Mouse (Mus musculus): ENCODE results near the gene Rab31. TPM values are rescaled to one million over a fixed set of nuclear protein-coding genes. Genes with fewer than 3 reads are reported as not detected.
A peak's percentile ranks its signal among the peaks of the same experiment; 100 is the strongest.

Rab31 gene
- polyA plus RNA-seq, 1 experiment: 6.5 TPM

DNA sequence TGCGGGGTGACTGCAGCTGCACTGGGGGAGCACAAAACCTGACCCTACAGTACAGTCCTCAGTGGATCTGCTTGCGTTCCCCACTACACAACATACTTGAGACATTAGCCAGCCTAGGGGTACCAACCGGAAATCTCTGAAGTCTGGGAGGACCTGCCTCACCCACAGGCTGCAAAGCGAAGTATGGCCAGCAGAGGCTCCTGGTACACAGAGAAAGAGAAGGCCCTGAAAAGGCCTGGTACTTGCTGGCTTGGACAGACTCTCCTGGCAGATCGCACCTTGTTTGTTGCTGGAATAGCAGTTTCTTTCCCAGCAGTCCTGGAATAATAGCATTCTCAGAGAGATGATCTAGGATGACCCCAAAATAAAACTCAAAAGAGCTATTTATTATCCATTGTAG lies 66.3 kb downstream of the Rab31 start:
- no peaks in the 10 kb centered on the region for H3K36me3 ChIP-seq (ENCODE audit: control insufficient read depth, insufficient read depth, low read length)
- H3K27ac ChIP-seq (ENCODE audit: control insufficient read depth, insufficient read depth, low read length): no peak overlapping the region
- 54% methylated on average over 5 of the region's 5 CpGs for WGBS
- peak; percentile 68 for DNase-seq
- H3K4me1 ChIP-seq (replicated peaks; ENCODE audit: control insufficient read depth, insufficient read depth, low read length): peaks cover 9% of the 10 kb centered on the region; the same call in 1 of the 2 replicates
- H3K27me3 ChIP-seq (ENCODE audit: control insufficient read depth, insufficient read depth, low read length): no peaks in the 10 kb centered on the region
- TF ChIP-seq CTCF (IDR thresholded peaks at IDR 0.05; ENCODE audit: borderline replicate concordance, control insufficient read depth, extremely low read depth, insufficient read depth, low read length, poor library complexity) (peak; percentile 70; the same call in 1 of the 2 replicates), POLR2A (IDR thresholded peaks at IDR 0.05; ENCODE audit: control insufficient read depth, extremely low read depth, insufficient read depth, low read length, poor library complexity) (no peak)
- no peak overlapping the region for H3K4me3 ChIP-seq (ENCODE audit: control insufficient read depth, insufficient read depth, low read length)

DNA sequence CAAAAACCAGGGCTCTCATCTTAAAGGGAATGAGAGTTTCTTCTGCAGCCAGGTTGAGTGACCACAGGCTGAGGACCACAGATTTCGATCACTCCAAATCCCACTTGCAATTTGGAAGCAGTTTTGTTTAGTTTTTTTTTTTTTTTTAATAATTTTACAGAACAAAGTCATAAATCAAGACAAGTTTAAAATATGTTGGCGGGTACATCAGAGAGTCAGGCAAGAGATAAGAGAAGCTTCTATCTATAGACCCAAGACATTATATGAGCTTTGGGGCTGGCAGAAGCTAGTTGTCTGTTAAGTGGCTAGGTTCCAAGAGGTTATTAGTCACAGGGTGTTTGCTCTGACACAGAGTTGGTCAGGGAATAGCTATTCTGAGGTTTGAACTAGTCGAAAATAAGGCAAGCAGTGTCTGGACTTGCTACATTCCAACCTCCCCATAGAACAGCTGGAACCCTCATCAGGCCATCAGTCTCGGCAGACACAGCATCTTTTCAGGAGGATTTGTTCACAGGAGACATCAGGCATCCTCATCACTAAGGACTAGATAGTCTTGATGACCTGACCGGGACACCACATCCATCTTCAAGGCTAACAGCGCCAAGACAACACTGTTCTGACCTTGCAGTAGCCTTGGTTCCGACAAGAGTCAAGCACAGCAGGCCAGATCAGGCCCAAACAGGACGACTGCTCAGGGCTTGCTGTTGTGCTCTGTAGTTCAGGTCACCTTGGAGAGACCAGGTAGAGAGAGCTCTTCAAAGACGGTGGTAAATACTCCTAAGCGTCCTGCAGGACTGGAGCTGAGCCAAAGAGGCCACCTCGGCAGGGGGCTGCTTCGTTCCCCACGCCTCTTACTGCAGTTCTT lies 68.8 kb downstream of the Rab31 start:
- TF ChIP-seq POLR2A (IDR thresholded peaks at IDR 0.05; ENCODE audit: control insufficient read depth, extremely low read depth, insufficient read depth, low read length, poor library complexity): no peak
- TF ChIP-seq CTCF (IDR thresholded peaks at IDR 0.05; ENCODE audit: borderline replicate concordance, control insufficient read depth, extremely low read depth, insufficient read depth, low read length, poor library complexity): no peak
- H3K27ac ChIP-seq (ENCODE audit: control insufficient read depth, insufficient read depth, low read length): no peak overlapping the region
- WGBS: 93% methylated on average over 13 of the region's 13 CpGs

DNA sequence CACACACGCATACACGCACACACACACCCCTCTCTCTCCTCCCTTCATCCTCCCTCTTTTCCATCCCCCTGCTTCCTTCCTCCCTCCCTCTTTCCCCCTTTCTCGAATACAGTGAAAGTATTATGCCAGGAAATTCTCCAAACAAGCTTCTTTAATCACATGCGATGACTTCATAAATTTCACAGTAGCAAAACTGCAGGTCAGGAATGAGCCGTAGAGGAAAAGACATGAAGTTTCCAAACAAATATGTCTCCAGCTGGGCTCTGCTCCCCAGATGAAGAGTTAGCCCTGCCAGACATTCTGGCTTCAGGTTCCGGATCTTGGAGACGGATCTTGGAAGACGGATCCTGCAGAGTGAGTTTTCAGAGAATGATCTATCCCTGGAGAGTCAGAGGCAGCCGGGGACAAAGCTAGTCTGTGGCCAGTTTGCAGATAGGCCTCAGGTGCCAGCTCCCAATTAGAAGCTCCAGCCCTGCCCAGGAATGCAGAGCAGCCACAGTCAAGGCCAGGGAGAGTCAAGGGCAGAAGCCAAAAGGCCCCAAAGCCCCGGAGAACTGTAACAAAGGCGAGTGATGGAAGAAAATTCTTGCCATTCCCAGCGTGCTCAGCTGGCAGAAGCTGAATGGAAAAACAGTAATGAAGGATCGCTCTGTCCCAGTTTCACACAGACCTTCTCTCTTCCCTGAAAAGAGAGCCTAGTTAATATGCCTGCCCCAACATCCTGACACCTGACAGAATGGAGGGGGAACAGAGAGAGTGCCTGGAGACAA lies 70.6 kb downstream of the Rab31 start:
- H3K27me3 ChIP-seq (ENCODE audit: control insufficient read depth, insufficient read depth, low read length): no peaks in the 10 kb centered on the region
- no peak for TF ChIP-seq CTCF (IDR thresholded peaks at IDR 0.05; ENCODE audit: borderline replicate concordance, control insufficient read depth, extremely low read depth, insufficient read depth, low read length, poor library complexity)
- H3K27ac ChIP-seq (ENCODE audit: control insufficient read depth, insufficient read depth, low read length): no peak overlapping the region
- no peak overlapping the region for H3K4me3 ChIP-seq (ENCODE audit: control insufficient read depth, insufficient read depth, low read length)
- 0 out of 2 replicates have a peak, but pooled peaks cover 5% of the 10 kb centered on the region for H3K4me1 ChIP-seq (replicated peaks; ENCODE audit: control insufficient read depth, insufficient read depth, low read length)
- DNase-seq: no peak
- H3K36me3 ChIP-seq (ENCODE audit: control insufficient read depth, insufficient read depth, low read length): no peaks in the 10 kb centered on the region
- 92% methylated on average over 13 of the region's 13 CpGs for WGBS

More for the DNA sequence above, 68.8 kb downstream of the Rab31 start:
- no peak for DNase-seq
- H3K36me3 ChIP-seq (ENCODE audit: control insufficient read depth, insufficient read depth, low read length): no peaks in the 10 kb centered on the region
- peaks cover 8% of the 10 kb centered on the region; the same call in 1 of the 2 replicates for H3K4me1 ChIP-seq (replicated peaks; ENCODE audit: control insufficient read depth, insufficient read depth, low read length)
- H3K27me3 ChIP-seq (ENCODE audit: control insufficient read depth, insufficient read depth, low read length): no peaks in the 10 kb centered on the region
- H3K4me3 ChIP-seq (ENCODE audit: control insufficient read depth, insufficient read depth, low read length): no peak overlapping the region

DNA sequence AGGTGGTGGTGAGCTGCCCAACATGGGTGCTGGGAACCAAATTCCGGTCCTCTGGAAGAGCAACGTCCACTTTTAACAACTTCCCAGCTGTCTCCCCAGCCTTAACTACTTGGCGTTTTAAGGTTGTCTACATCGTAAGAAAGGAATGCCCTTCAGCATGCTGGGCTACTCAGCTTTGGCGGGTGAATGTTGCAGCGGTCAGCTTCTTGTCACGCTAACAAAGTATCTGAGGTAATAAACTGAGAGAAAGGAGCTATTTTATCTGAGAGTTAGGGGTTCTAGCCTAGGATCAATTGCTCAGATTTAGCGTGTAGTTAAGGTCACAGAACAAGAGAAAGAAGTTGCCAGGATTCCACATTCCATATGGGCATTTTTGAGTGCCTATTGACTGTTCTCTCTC lies 71.2 kb downstream of the Rab31 start:
- WGBS: 93% methylated on average over 8 of the region's 8 CpGs
- Histone ChIP-seq H3K36me3 (ENCODE audit: control insufficient read depth, insufficient read depth, low read length) (no peaks in the 10 kb centered on the region), H3K27ac (ENCODE audit: control insufficient read depth, insufficient read depth, low read length) (no peak overlapping the region), H3K4me1 (replicated peaks; ENCODE audit: control insufficient read depth, insufficient read depth, low read length) (0 out of 2 replicates have a peak, but pooled peaks cover 5% of the 10 kb centered on the region), H3K27me3 (ENCODE audit: control insufficient read depth, insufficient read depth, low read length) (no peaks in the 10 kb centered on the region), H3K4me3 (ENCODE audit: control insufficient read depth, insufficient read depth, low read length) (no peak overlapping the region)
- no peak for DNase-seq
- no peak for TF ChIP-seq CTCF (IDR thresholded peaks at IDR 0.05; ENCODE audit: borderline replicate concordance, control insufficient read depth, extremely low read depth, insufficient read depth, low read length, poor library complexity)
- no peak for TF ChIP-seq POLR2A (IDR thresholded peaks at IDR 0.05; ENCODE audit: control insufficient read depth, extremely low read depth, insufficient read depth, low read length, poor library complexity)

DNA sequence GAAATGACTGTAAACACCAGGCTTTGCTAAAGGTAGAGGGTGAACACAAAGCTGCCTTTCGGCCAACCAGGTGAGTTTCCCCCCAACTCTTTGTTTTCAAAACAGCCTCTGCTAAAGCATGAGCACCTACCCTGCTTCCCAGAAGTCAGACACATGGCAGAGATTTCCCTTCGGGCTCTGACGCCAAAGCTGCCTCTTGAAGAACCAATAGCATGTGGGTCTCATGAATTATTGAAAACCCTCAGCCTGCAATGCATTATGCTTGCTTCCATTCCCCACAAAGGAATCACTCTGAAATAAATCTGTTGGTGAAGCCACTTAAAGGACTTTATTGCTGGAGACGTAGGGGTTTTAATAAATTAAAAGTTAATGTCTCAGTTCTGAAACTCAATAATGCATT lies 72.5 kb downstream of the Rab31 start:
- H3K4me1 ChIP-seq (replicated peaks; ENCODE audit: control insufficient read depth, insufficient read depth, low read length): 0 out of 2 replicates have a peak, but pooled peaks cover 3% of the 10 kb centered on the region
- no peak overlapping the region for H3K27ac ChIP-seq (ENCODE audit: control insufficient read depth, insufficient read depth, low read length)
- DNase-seq: no peak
- WGBS: 96% methylated on average over 4 of the region's 4 CpGs
- TF ChIP-seq CTCF (IDR thresholded peaks at IDR 0.05; ENCODE audit: borderline replicate concordance, control insufficient read depth, extremely low read depth, insufficient read depth, low read length, poor library complexity) (no peak), POLR2A (IDR thresholded peaks at IDR 0.05; ENCODE audit: control insufficient read depth, extremely low read depth, insufficient read depth, low read length, poor library complexity) (no peak)
- H3K27me3 ChIP-seq (ENCODE audit: control insufficient read depth, insufficient read depth, low read length): no peaks in the 10 kb centered on the region
- H3K4me3 ChIP-seq (ENCODE audit: control insufficient read depth, insufficient read depth, low read length): no peak overlapping the region
- no peaks in the 10 kb centered on the region for H3K36me3 ChIP-seq (ENCODE audit: control insufficient read depth, insufficient read depth, low read length)

DNA sequence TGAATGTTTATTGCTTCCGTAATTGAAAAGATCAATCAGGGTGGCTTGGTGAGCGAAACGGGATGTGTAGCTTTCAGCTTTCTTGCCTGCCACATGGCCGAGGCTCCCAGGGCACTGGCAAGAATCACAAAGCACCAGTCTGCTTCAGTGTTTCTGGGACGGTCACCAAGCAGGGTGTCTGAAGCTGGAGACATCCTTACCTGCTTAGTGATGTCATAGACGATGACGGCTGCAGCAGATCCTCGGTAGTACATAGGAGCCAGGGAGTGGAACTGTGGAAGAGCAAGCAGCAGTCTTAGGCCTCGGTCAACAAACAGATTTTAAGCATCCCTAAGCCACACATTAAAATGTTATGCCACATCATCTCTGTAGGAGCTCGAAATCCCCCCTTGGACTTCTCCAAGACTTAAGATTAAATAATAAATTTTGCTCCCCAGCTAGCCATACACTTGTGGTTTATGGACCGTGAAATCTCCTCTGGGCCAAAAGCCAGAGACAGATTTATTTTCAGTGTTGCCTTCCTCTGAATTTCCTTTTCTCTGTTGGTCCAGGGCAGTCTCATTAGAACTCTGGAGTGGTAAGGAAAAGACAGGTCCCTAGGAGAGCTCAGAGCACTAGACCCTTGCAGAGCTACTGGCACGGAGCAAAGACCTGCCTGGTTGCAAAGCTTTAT lies 74.6 kb downstream of the Rab31 start:
- no peak overlapping the region for H3K4me3 ChIP-seq (ENCODE audit: control insufficient read depth, insufficient read depth, low read length)
- no peak overlapping the region for H3K27ac ChIP-seq (ENCODE audit: control insufficient read depth, insufficient read depth, low read length)
- no peaks in the 10 kb centered on the region for H3K36me3 ChIP-seq (ENCODE audit: control insufficient read depth, insufficient read depth, low read length)
- no peaks in the 10 kb centered on the region for H3K27me3 ChIP-seq (ENCODE audit: control insufficient read depth, insufficient read depth, low read length)
- H3K4me1 ChIP-seq (replicated peaks; ENCODE audit: control insufficient read depth, insufficient read depth, low read length): no peaks in the 10 kb centered on the region
- no peak for DNase-seq
- WGBS: 95% methylated on average over 12 of the region's 12 CpGs
- TF ChIP-seq CTCF (IDR thresholded peaks at IDR 0.05; ENCODE audit: borderline replicate concordance, control insufficient read depth, extremely low read depth, insufficient read depth, low read length, poor library complexity): no peak
- TF ChIP-seq POLR2A (IDR thresholded peaks at IDR 0.05; ENCODE audit: control insufficient read depth, extremely low read depth, insufficient read depth, low read length, poor library complexity): no peak

All from thymus, adult 2 months (tissue).